Mouse (Mus musculus): ENCODE measurements around the gene Acss3. TPM values are rescaled to one million over a fixed set of nuclear protein-coding genes. Genes with fewer than 3 reads are reported as not detected.

The Acss3 gene
- polyA plus RNA-seq, 1 experiment from 2014 or later = 4.4 TPM

DNA sequence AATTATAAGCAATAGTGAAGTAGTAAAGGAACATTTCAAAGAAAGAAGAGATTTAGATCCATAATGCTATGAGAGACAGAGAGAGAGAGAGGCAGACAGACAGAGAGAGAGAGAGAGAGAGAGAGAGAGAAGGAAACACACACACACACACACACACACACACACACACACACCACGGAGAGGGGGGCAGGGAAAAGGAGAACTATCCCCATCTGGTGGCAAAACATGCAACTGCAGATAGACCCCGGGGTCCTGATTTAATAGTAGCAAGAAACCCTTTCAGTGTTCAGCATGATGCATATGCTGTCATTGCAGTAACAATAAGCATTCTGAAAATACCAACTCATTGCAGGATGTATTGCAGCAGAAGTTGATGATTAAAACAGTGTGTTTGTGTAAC, 210.4 kb downstream of the Acss3 start:
- no peaks in the 10 kb centered on the region for H3K9me3 ChIP-seq (replicated peaks)
- 0 out of 2 replicates have a peak, but pooled peaks have one; percentile 48 for ATAC-seq (ENCODE audit: low FRiP score)
- no peak overlapping the region for H3K4me2 ChIP-seq (replicated peaks)
- H3K4me1 ChIP-seq = no peaks in the 10 kb centered on the region
- WGBS = 14% methylated on average over 2 of the region's 2 CpGs
- H3K9ac ChIP-seq = no peak overlapping the region
- no peaks in the 10 kb centered on the region for H3K27me3 ChIP-seq
- no peaks in the 10 kb centered on the region for H3K36me3 ChIP-seq
- H3K27ac ChIP-seq = no peak overlapping the region
- no peak overlapping the region for H3K4me3 ChIP-seq

GRCm38 (mm10) chr10:106910108-106910507, 213.4 kb downstream of the Acss3 start:
- Histone ChIP-seq H3K9me3 (replicated peaks) (no peaks in the 10 kb centered on the region), H3K4me1 (no peaks in the 10 kb centered on the region), H3K27ac (no peak overlapping the region), H3K4me2 (replicated peaks) (no peak overlapping the region), H3K27me3 (no peaks in the 10 kb centered on the region), H3K36me3 (no peaks in the 10 kb centered on the region), H3K4me3 (no peak overlapping the region), H3K9ac (no peak overlapping the region)
- ATAC-seq (ENCODE audit: low FRiP score) = no peak
- 73% methylated on average over 3 of the region's 3 CpGs for WGBS

GRCm38 (mm10) chr10:106896351-106896750, 227.1 kb downstream of the Acss3 start:
- no peak for ATAC-seq (ENCODE audit: low FRiP score)
- Histone ChIP-seq H3K9me3 (replicated peaks) (no peaks in the 10 kb centered on the region), H3K4me2 (replicated peaks) (0 out of 2 replicates have a peak overlapping the region, but pooled peaks have one; percentile 11), H3K27ac (no peak overlapping the region), H3K4me1 (peaks cover 3% of the 10 kb centered on the region; the same call in 1 of the 2 replicates), H3K36me3 (no peaks in the 10 kb centered on the region), H3K9ac (no peak overlapping the region), H3K4me3 (no peak overlapping the region), H3K27me3 (no peaks in the 10 kb centered on the region)
- 38% methylated on average over 13 of the region's 13 CpGs for WGBS

Other genes with a start within 250 kb of the Acss3 start
- 25.2 and 28.5 TPM in 2 replicates for gene Lin7a, start 148.0 kb upstream of the Acss3 start, polyA plus RNA-seq (2016; fragmentation: Nextera tagmentation; extraction: Ambion mirVana)